Mouse (Mus musculus) forebrain, embryonic 15.5 days (tissue): ENCODE results near the gene Hspb7. TPM values are rescaled to one million over a fixed set of nuclear protein-coding genes. Genes with fewer than 3 reads are reported as not detected.

Source experiments
- ATAC-seq: fragments of 200-750 bp; cut with Nextera tagmentation; replicated peaks from 2 replicates; pipeline ENCODE4 v1.8.0; 2017; ENCODE audit warnings: mild to moderate bottlenecking, moderate TSS enrichment, moderate library complexity
- H3K27ac ChIP-seq: fragments of 300-500 bp; sonication (generic); replicated peaks from 2 replicates; pipeline ENCODE4 v1.5.1; 2015; ENCODE audit warnings: mild to moderate bottlenecking, inconsistent platforms
- H3K27me3 ChIP-seq: fragments of 300-500 bp; sonication (generic); 2 replicates; pipeline ENCODE4 v1.6.1; 2015; ENCODE audit warnings: inconsistent platforms
- H3K36me3 ChIP-seq: fragments of 300-500 bp; sonication (generic); 2 replicates; pipeline ENCODE4 v1.6.1; 2015; ENCODE audit warnings: mild to moderate bottlenecking, inconsistent platforms
- H3K4me1 ChIP-seq: fragments of 300-500 bp; sonication (generic); 2 replicates; pipeline ENCODE4 v1.6.1; 2015; ENCODE audit warnings: inconsistent platforms
- H3K4me2 ChIP-seq: fragments of 300-500 bp; sonication (generic); replicated peaks from 2 replicates; pipeline ENCODE4 v1.6.1; 2015; ENCODE audit warnings: mild to moderate bottlenecking, inconsistent platforms
- H3K4me3 ChIP-seq: fragments of 300-500 bp; sonication (generic); 2 replicates; pipeline ENCODE4 v1.5.1; 2015; ENCODE audit warnings: mild to moderate bottlenecking, inconsistent platforms
- H3K9ac ChIP-seq: fragments of 300-500 bp; sonication (generic); replicated peaks from 2 replicates; pipeline ENCODE4 v1.6.1; 2015; ENCODE audit warnings: mild to moderate bottlenecking, inconsistent platforms
- H3K9me3 ChIP-seq: fragments of 300-500 bp; sonication (generic); 2 replicates; pipeline ENCODE4 v1.6.1; 2016; ENCODE audit warnings: inconsistent platforms
- WGBS: fragments of 180-500 bp; shearing (Covaris S2); methylation state at CpG from one replicate; pipeline ENCODE4 v1.1.7; 2015; ENCODE audit warnings: mixed read lengths; 5-methylcytosine and 5-hydroxymethylcytosine counted together
- polyA plus RNA-seq: library from polyadenylated mRNA; unstranded; fragments of >200 nt; fragmentation: Nextera tagmentation; extraction: Ambion mirVana; gene quantifications from 2 replicates; pipeline ENCODE4 v1.2.1, GENCODE M21; 2015

The Hspb7 gene
- 0.09 TPM in 1 of 2 replicates, not detected in the other for polyA plus RNA-seq

DNA sequence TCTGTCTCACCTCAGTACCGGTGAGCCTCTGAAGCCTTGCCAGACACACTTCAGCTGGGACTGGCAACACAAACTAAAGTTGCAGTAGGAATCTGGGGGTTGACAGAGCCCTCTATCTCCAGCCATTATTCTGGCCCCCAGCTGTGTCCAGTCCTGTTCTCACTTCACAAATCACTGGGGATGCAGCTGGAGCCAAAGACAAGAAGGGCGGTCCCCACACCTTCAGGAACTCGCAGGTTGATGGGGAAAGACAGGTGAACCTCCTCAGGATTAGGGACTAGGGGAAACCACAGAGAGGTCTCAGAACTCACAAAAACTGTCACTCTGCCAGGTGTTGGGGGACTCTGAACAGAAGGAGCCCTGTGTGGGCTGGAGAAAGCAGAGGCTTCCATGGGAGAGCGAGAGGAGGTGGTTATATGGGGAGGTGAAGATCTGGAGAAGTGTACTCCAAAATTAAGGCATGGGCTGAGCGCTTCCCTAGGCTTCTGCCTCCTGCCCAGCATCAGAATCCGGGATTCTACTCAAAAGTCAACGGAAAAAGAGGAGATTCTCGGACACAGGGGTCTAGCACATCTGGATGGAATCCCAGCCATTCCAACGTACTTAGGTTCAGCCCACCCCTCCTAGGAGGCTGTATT lies at the start of gene Hspb7:
Gene Hspb7 (plus strand): TSS at position 588 of the 638 bp plus-strand sequence.
- no peak within 1 kb of the TSS for H3K4me2 ChIP-seq
- H3K4me3 ChIP-seq, result no peak within 1 kb of the TSS
- no peak within 1 kb of the TSS for H3K27ac ChIP-seq
- H3K36me3 ChIP-seq, result no peaks in the 10 kb centered on the region
- no peak within 1 kb of the TSS for H3K9ac ChIP-seq
- H3K27me3 ChIP-seq, result no peaks in the 10 kb centered on the region; the same call in 1 of the 2 replicates
- H3K9me3 ChIP-seq, result no peaks in the 10 kb centered on the region
- ATAC-seq, result no peak
- peaks cover 3% of the 10 kb centered on the region for H3K4me1 ChIP-seq
- WGBS, result 64% methylated on average over 9 of the region's 9 CpGs

DNA sequence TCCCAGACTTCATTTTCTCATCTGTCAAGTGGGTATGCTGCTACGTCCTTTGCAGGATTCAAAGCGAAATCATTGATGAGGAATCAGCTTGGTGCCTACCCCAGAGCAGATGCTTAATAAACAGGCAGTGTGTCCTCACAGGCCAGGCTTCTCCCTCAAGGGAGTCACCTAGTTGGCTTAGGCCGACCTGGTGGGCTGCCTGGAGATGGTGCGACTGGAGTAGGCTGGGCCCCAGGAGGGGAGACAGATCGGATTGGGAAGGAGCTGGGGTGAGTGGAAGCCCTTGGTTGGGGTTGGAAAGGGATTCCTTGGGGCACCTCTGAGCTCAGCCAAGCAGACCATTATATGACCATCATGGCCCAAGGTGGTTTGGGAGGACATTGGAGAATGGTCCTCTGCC lies 48.2 kb upstream of the Hspb7 start:
- H3K4me3 ChIP-seq, result no peak overlapping the region
- no peak for ATAC-seq
- no peaks in the 10 kb centered on the region for H3K9me3 ChIP-seq
- no peaks in the 10 kb centered on the region for H3K27me3 ChIP-seq
- H3K36me3 ChIP-seq, result no peaks in the 10 kb centered on the region
- 92% methylated on average over 5 of the region's 5 CpGs for WGBS
- H3K27ac ChIP-seq, result no peak overlapping the region
- no peak overlapping the region for H3K4me2 ChIP-seq
- no peak overlapping the region for H3K9ac ChIP-seq
- peaks cover 4% of the 10 kb centered on the region for H3K4me1 ChIP-seq

DNA sequence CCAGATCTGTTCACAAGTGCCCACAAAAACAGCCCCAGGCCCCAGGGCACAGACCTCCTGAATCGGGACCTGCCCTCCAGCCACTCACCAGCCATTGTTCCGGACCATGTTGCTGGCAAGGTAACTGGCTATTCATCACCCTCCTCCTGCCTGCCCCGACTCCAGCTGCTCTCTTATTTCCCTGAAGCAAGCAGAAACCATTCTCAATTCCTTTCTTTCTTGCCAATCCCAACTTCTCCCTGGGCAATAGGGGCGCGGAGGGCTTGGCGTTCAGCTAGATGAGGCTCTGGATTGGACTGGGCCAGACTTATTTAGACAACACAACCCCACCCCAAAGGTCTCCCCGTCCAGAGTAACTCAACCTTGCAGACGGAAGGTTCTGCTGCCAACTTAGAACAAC lies 40.9 kb upstream of the Hspb7 start:
- Histone ChIP-seq H3K9me3 (no peaks in the 10 kb centered on the region), H3K27me3 (peaks cover 37% of the 10 kb centered on the region), H3K36me3 (no peaks in the 10 kb centered on the region), H3K9ac (no peak overlapping the region), H3K4me1 (peaks cover 9% of the 10 kb centered on the region), H3K4me2 (no peak overlapping the region), H3K4me3 (no peak overlapping the region), H3K27ac (no peak overlapping the region)
- WGBS, result 46% methylated on average over 8 of the region's 8 CpGs
- no peak for ATAC-seq

DNA sequence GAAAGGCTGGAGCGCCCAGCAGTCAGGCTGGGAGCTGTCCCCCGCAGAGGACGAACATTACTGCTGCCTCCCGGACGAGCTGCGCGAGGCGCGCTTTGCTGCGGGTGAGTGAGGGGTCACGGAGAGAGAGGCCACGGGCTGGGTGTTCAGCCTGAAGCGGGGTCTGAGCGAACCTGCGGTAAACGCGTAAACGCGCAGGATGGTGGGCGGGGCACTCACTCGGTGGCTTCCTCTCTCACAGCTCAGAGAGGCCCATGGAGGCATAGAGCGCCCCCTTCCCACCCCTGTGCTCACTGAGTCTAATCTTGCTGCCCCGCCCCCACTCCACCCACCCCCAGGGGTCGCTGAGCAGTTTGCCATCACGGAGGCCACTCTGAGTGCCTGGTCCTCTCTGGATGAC lies 38.2 kb upstream of the Hspb7 start:
- Histone ChIP-seq H3K27ac (no peak overlapping the region), H3K27me3 (peaks cover 37% of the 10 kb centered on the region), H3K9me3 (no peaks in the 10 kb centered on the region), H3K9ac (peak overlapping the region; percentile 49), H3K4me1 (peaks cover 9% of the 10 kb centered on the region), H3K4me3 (peak overlapping the region; percentile 42), H3K36me3 (no peaks in the 10 kb centered on the region), H3K4me2 (peak overlapping the region; percentile 60)
- WGBS, result 1% methylated on average over 24 of the region's 25 CpGs
- peak; percentile 36; the same call in 1 of the 2 replicates for ATAC-seq

DNA sequence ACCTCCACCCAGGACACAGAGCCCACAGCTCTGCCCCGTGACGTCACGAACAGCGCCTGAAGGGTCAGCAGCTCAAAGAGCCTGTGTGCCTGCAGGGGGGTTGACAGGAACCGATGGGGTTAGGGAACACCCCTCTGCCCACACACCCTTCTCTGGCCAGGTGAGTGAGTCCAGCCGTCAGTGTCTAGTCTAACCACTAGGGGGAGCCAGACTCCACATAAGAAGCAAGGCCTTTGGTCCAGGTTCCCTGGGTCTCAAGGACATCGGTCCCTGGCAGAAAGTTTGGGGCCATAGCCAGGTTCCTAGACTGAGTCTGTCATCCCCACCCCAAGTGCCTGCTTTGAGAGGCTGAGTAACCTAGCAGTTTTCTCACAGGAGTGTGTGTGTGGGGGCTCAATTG lies 35.3 kb upstream of the Hspb7 start:
- Histone ChIP-seq H3K4me2 (no peak overlapping the region), H3K27me3 (peaks cover 36% of the 10 kb centered on the region), H3K9ac (no peak overlapping the region), H3K9me3 (no peaks in the 10 kb centered on the region), H3K36me3 (no peaks in the 10 kb centered on the region), H3K4me1 (peaks cover 9% of the 10 kb centered on the region), H3K4me3 (no peak overlapping the region), H3K27ac (no peak overlapping the region)
- WGBS, result 3% methylated on average over 7 of the region's 7 CpGs
- ATAC-seq, result no peak

- Histone ChIP-seq H3K4me2 (no peak overlapping the region), H3K4me3 (no peak overlapping the region), H3K27me3 (peaks cover 33% of the 10 kb centered on the region), H3K9ac (no peak overlapping the region), H3K4me1 (peaks cover 9% of the 10 kb centered on the region), H3K27ac (no peak overlapping the region), H3K36me3 (no peaks in the 10 kb centered on the region), H3K9me3 (no peaks in the 10 kb centered on the region)
- ATAC-seq, result no peak
- WGBS, result 67% methylated on average over 7 of the region's 7 CpGs
Observed at GRCm38 (mm10) chr4:141386150-141386549, 34.4 kb upstream of the Hspb7 start.

DNA sequence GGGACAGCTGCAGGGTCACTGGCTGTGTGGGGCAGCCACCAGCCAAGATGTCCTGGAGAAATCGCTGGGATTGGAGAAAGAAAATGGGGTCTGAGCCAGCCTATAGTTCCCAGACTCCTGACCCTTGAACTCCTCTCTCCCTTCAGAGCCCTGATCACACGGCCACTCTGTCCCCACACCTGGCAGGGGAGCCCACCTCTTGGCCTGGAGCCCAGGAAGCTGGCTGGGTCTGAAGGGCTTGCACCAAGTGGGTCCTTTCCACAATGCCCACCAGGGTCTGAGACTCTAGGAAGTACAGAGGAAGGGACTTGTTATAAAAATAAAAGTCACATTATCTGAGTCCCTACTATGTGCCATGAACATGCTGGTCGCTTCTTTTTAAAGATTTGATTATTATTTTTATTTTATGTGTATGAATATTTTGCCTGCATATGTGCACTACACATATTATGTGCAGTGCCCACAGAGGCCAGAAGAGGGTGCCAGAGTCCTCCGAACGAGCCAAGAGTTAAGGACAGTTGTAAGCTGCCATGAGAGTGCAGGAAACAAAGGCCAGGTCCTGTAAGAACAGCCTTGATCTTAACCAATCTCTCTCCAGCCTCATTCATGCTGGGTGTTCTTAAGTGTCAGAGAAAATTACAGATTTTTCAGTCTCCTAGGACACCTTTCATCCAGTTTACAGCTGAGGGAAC lies 33.3 kb upstream of the Hspb7 start:
- H3K9ac ChIP-seq, result no peak overlapping the region
- WGBS, result 19% methylated on average over 5 of the region's 5 CpGs
- H3K4me2 ChIP-seq, result no peak overlapping the region
- peaks cover 23% of the 10 kb centered on the region for H3K27me3 ChIP-seq
- H3K4me3 ChIP-seq, result no peak overlapping the region
- no peaks in the 10 kb centered on the region for H3K9me3 ChIP-seq
- peaks cover 6% of the 10 kb centered on the region for H3K4me1 ChIP-seq
- no peak overlapping the region for H3K27ac ChIP-seq
- no peaks in the 10 kb centered on the region for H3K36me3 ChIP-seq
- peak; percentile 14; the same call in 1 of the 2 replicates for ATAC-seq

DNA sequence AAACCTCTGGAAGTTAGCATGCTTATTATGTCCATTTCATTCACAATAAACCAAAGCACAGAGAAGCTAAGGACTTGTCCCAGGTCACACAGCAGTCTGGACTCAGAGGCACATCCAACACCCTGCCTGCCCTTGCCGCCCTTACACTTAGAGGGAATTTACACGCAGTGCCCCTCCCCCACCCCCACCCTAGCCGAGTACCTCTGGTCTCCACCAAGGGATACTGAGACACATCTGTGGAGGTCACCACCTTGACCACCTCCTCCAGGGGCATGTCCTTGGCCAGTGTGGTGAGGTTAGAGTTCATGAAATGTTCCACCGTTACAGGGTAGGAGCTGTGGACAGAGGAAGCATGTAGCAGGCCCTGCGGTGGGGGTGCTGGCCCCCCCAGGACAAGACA lies 32.6 kb upstream of the Hspb7 start:
- no peak overlapping the region for H3K9ac ChIP-seq
- H3K4me1 ChIP-seq, result no peaks in the 10 kb centered on the region
- H3K27ac ChIP-seq, result no peak overlapping the region
- no peak for ATAC-seq
- no peak overlapping the region for H3K4me2 ChIP-seq
- H3K36me3 ChIP-seq, result no peaks in the 10 kb centered on the region
- H3K9me3 ChIP-seq, result no peaks in the 10 kb centered on the region
- whole genome bisulfite sequencing, result 70% methylated on average over 5 of the region's 5 CpGs
- H3K27me3 ChIP-seq, result peaks cover 18% of the 10 kb centered on the region
- H3K4me3 ChIP-seq, result no peak overlapping the region

DNA sequence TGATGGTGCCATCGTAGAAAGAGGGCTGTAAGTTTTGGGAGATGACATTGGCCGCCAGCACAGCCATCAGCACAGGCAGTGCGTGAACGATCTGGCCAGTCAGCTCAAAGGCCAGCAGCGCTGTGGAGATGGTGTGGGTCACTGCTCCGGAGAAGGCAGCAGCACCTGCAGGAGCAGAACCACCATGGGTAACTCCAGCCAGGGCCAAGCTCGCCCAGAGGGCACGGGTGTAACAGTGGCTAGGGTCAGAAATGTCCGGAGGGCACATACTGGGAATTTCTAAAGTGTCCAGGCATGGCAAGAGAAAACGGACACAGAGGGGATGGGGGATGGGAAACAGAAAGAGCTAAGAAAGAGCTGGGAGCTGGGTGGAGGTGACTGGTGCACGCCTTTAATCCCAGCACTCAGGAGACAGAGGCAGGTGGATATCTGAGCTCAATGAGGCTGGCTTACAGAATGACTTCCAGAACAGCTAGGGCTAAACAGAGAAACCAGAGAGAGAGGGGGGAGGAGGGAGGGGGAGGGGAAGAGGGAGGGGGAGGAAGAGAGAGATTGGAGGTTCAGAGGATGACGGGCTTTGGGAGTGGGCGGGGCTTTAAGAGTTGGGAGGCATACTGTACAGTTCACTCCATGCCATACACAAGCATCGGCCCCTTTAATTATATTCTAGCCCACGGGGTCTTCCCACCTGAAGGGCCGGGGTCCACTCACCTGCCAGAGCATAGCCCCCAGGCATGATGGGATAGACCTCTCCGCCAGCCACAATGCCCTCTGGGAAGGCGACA lies 31.0 kb upstream of the Hspb7 start:
- no peak overlapping the region for H3K27ac ChIP-seq
- H3K4me3 ChIP-seq, result no peak overlapping the region
- no peaks in the 10 kb centered on the region for H3K9me3 ChIP-seq
- peaks cover 2% of the 10 kb centered on the region; the same call in 1 of the 2 replicates for H3K27me3 ChIP-seq
- 74% methylated on average over 18 of the region's 18 CpGs for WGBS
- no peak for ATAC-seq
- no peak overlapping the region for H3K9ac ChIP-seq
- H3K4me1 ChIP-seq, result no peaks in the 10 kb centered on the region
- H3K4me2 ChIP-seq, result no peak overlapping the region
- no peaks in the 10 kb centered on the region for H3K36me3 ChIP-seq

DNA sequence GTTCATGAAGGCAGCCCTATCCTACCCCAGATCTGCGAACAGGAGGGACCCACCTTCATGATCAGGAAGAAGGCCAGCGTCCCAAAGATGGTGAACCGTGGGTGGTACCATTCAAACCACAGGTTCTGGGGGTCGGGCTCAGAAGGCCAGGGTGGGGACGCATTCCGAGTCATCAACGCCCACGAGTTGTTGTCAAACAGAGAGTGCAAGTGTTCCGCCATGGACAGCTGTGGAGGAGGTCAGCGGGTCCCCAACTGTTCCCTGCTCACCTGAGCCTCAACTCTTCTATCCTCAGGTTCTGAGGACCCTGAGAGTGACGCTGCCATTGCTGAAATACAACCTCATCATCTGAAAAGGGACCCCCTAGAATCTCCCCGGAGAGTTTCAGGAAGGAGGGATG lies 29.3 kb upstream of the Hspb7 start:
- Histone ChIP-seq H3K9ac (no peak overlapping the region), H3K36me3 (no peaks in the 10 kb centered on the region), H3K4me1 (no peaks in the 10 kb centered on the region), H3K27ac (no peak overlapping the region), H3K27me3 (no peaks in the 10 kb centered on the region), H3K4me3 (no peak overlapping the region), H3K9me3 (no peaks in the 10 kb centered on the region), H3K4me2 (no peak overlapping the region)
- WGBS, result 77% methylated on average over 12 of the region's 12 CpGs
- no peak for ATAC-seq

GRCm38 (mm10) chr4:141394751-141395150 lies 25.8 kb upstream of the Hspb7 start:
- Histone ChIP-seq H3K36me3 (no peaks in the 10 kb centered on the region), H3K9me3 (no peaks in the 10 kb centered on the region), H3K27ac (no peak overlapping the region), H3K4me2 (no peak overlapping the region; the same call in 1 of the 2 replicates), H3K9ac (no peak overlapping the region), H3K27me3 (no peaks in the 10 kb centered on the region), H3K4me3 (no peak overlapping the region), H3K4me1 (no peaks in the 10 kb centered on the region)
- 21% methylated on average over 16 of the region's 16 CpGs for WGBS
- no peak for ATAC-seq

DNA sequence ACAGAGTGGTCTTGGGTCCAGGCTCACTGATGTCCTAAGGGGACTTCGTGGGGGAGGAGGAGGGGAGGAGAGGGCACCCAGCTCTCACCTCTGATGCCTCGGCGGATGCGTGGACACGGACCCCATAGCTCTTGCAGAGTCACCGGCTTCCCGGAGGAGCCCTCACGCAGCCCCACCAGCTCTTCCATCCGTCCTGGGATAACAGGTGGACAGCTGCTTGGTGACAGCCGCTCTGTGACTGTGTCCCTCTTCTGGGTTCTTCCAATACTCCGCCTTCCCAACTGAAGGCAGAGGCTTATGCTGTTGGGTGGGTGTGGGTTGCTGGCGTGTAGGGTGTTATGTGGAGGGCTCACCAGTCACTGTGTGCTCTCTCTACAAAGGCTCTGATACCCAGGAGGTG lies 22.7 kb upstream of the Hspb7 start:
- ATAC-seq, result no peak
- Histone ChIP-seq H3K4me2 (no peak overlapping the region), H3K36me3 (no peaks in the 10 kb centered on the region), H3K9ac (no peak overlapping the region), H3K27me3 (no peaks in the 10 kb centered on the region), H3K4me1 (no peaks in the 10 kb centered on the region), H3K27ac (no peak overlapping the region), H3K9me3 (no peaks in the 10 kb centered on the region), H3K4me3 (no peak overlapping the region)
- 75% methylated on average over 12 of the region's 12 CpGs for whole genome bisulfite sequencing
